Mouse (Mus musculus): ENCODE results near the gene Sun1.

DNA sequence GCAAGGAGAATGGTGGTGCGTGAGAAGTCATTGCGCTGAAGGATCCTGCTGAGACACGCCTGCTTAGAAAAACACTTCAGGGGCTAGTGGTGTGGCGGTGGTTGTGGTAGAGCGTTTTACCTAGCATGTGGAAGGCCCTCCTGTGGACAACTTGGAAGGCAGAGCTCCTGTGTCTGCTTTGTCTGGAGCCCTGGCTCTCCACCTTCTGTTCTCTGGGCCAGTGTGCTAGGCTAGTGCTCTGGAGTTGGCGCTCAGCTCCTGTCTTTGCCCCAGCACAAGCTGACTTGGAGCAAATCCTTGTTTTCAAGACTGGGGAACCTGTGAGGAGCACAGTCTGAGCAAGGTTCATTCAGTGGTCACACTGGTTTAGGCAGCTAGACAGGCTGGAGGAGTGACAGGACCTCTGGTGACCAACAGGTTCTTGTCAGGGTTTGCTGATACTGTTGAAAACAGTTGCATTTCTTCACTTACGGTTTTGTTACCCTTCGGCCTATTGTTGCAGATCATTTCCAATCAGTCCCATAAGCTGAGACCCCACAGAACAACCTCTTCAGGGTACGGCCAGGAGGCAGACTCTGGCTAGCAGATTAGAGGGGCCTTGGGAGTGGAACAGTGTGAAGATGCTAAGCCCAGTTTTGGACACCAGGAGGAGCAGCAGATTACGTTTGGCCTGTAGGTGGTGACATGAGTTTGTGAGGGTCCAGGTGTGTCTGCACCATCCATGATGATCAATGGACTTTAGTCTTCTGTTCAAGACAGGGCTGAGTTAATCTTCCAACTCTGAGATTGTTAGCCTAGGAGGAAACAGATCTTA lies 8.6 kb downstream of the Sun1 start:
- TF ChIP-seq POLR2A (IDR thresholded peaks at IDR 0.05; ENCODE audit: low read depth, low read length) (no peak), CTCF (IDR thresholded peaks at IDR 0.05; ENCODE audit: extremely low read depth, insufficient read depth, insufficient read length, insufficient replicate concordance) (peak; percentile 30; the same call in 1 of the 2 replicates)
